Mouse (Mus musculus): Measurements from ENCODE around the gene Phlpp2. TPM values are rescaled to one million over a fixed set of nuclear protein-coding genes. Genes with fewer than 3 reads are reported as not detected.

Gene Phlpp2
- polyA plus RNA-seq, 1 experiment = 0.51 TPM

GRCm38 (mm10) chr8:109890794-109891585, 22.6 kb downstream of the Phlpp2 start:
- no peak for TF ChIP-seq TAL1 (IDR thresholded peaks at IDR 0.05; ENCODE audit: low read length)
- no peak for TF ChIP-seq GATA1 (IDR thresholded peaks at IDR 0.05; ENCODE audit: low read length)
- H3K4me1 ChIP-seq (ENCODE audit: control insufficient read depth) = peaks cover 17% of the 10 kb centered on the region
- no peak overlapping the region for H3K4me3 ChIP-seq (replicated peaks)
- peaks cover 3% of the 10 kb centered on the region; the same call in 1 of the 2 replicates for H3K9me3 ChIP-seq (ENCODE audit: control insufficient read depth, low read length)
- H3K36me3 ChIP-seq (ENCODE audit: control insufficient read depth) = peaks cover 81% of the 10 kb centered on the region
- no peaks in the 10 kb centered on the region for H3K27me3 ChIP-seq (ENCODE audit: control insufficient read depth)

- no peak for TF ChIP-seq TAL1 (IDR thresholded peaks at IDR 0.05; ENCODE audit: low read length)
- no peak for TF ChIP-seq GATA1 (IDR thresholded peaks at IDR 0.05; ENCODE audit: low read length)
- peaks cover 17% of the 10 kb centered on the region for H3K4me1 ChIP-seq (ENCODE audit: control insufficient read depth)
- no peak overlapping the region for H3K4me3 ChIP-seq (replicated peaks)
- peaks cover 80% of the 10 kb centered on the region for H3K36me3 ChIP-seq (ENCODE audit: control insufficient read depth)
- no peaks in the 10 kb centered on the region for H3K27me3 ChIP-seq (ENCODE audit: control insufficient read depth)
- peaks cover 3% of the 10 kb centered on the region; the same call in 1 of the 2 replicates for H3K9me3 ChIP-seq (ENCODE audit: control insufficient read depth, low read length)
Observed at GRCm38 (mm10) chr8:109894636-109895035, 26.3 kb downstream of the Phlpp2 start.

- TF ChIP-seq TAL1 (IDR thresholded peaks at IDR 0.05; ENCODE audit: low read length) (no peak), GATA1 (IDR thresholded peaks at IDR 0.05; ENCODE audit: low read length) (no peak)
- Histone ChIP-seq H3K4me1 (ENCODE audit: control insufficient read depth) (peaks cover 17% of the 10 kb centered on the region), H3K4me3 (replicated peaks) (no peak overlapping the region), H3K36me3 (ENCODE audit: control insufficient read depth) (peaks cover 80% of the 10 kb centered on the region), H3K9me3 (ENCODE audit: control insufficient read depth, low read length) (peaks cover 3% of the 10 kb centered on the region; the same call in 1 of the 2 replicates), H3K27me3 (ENCODE audit: control insufficient read depth) (no peaks in the 10 kb centered on the region)
Observed at GRCm38 (mm10) chr8:109895355-109895754, 27.0 kb downstream of the Phlpp2 start.

- H3K36me3 ChIP-seq (ENCODE audit: control insufficient read depth) = peaks cover 90% of the 10 kb centered on the region
- H3K9me3 ChIP-seq (ENCODE audit: control insufficient read depth, low read length) = no peaks in the 10 kb centered on the region
- TF ChIP-seq GATA1 (IDR thresholded peaks at IDR 0.05; ENCODE audit: low read length) = no peak
- TF ChIP-seq TAL1 (IDR thresholded peaks at IDR 0.05; ENCODE audit: low read length) = no peak
- no peak overlapping the region for H3K4me3 ChIP-seq (replicated peaks)
- H3K27me3 ChIP-seq (ENCODE audit: control insufficient read depth) = no peaks in the 10 kb centered on the region
- no peaks in the 10 kb centered on the region; the same call in 1 of the 2 replicates for H3K4me1 ChIP-seq (ENCODE audit: control insufficient read depth)
Observed at GRCm38 (mm10) chr8:109902379-109902778, 34.0 kb downstream of the Phlpp2 start.

- H3K9me3 ChIP-seq (ENCODE audit: control insufficient read depth, low read length) = no peaks in the 10 kb centered on the region
- H3K4me3 ChIP-seq (replicated peaks) = no peak overlapping the region
- peaks cover 92% of the 10 kb centered on the region for H3K36me3 ChIP-seq (ENCODE audit: control insufficient read depth)
- no peaks in the 10 kb centered on the region; the same call in 1 of the 2 replicates for H3K4me1 ChIP-seq (ENCODE audit: control insufficient read depth)
- TF ChIP-seq GATA1 (IDR thresholded peaks at IDR 0.05; ENCODE audit: low read length) (no peak), TAL1 (IDR thresholded peaks at IDR 0.05; ENCODE audit: low read length) (no peak)
- no peaks in the 10 kb centered on the region for H3K27me3 ChIP-seq (ENCODE audit: control insufficient read depth)
Observed at GRCm38 (mm10) chr8:109903909-109904469, 35.6 kb downstream of the Phlpp2 start.

GRCm38 (mm10) chr8:109904928-109905668, 36.8 kb downstream of the Phlpp2 start:
- TF ChIP-seq GATA1 (IDR thresholded peaks at IDR 0.05; ENCODE audit: low read length) (no peak), TAL1 (IDR thresholded peaks at IDR 0.05; ENCODE audit: low read length) (no peak)
- Histone ChIP-seq H3K9me3 (ENCODE audit: control insufficient read depth, low read length) (no peaks in the 10 kb centered on the region), H3K36me3 (ENCODE audit: control insufficient read depth) (peaks cover 95% of the 10 kb centered on the region), H3K4me3 (replicated peaks) (no peak overlapping the region), H3K27me3 (ENCODE audit: control insufficient read depth) (no peaks in the 10 kb centered on the region), H3K4me1 (ENCODE audit: control insufficient read depth) (no peaks in the 10 kb centered on the region)

GRCm38 (mm10) chr8:109906907-109907306, 38.6 kb downstream of the Phlpp2 start:
- TF ChIP-seq TAL1 (IDR thresholded peaks at IDR 0.05; ENCODE audit: low read length) (no peak), GATA1 (IDR thresholded peaks at IDR 0.05; ENCODE audit: low read length) (no peak)
- H3K4me1 ChIP-seq (ENCODE audit: control insufficient read depth) = no peaks in the 10 kb centered on the region
- H3K36me3 ChIP-seq (ENCODE audit: control insufficient read depth) = peaks cover 95% of the 10 kb centered on the region
- no peak overlapping the region for H3K4me3 ChIP-seq (replicated peaks)
- H3K9me3 ChIP-seq (ENCODE audit: control insufficient read depth, low read length) = no peaks in the 10 kb centered on the region
- no peaks in the 10 kb centered on the region for H3K27me3 ChIP-seq (ENCODE audit: control insufficient read depth)

- no peaks in the 10 kb centered on the region for H3K4me1 ChIP-seq (ENCODE audit: control insufficient read depth)
- H3K4me3 ChIP-seq (replicated peaks) = no peak overlapping the region
- H3K27me3 ChIP-seq (ENCODE audit: control insufficient read depth) = no peaks in the 10 kb centered on the region
- H3K9me3 ChIP-seq (ENCODE audit: control insufficient read depth, low read length) = no peaks in the 10 kb centered on the region
- no peak for TF ChIP-seq GATA1 (IDR thresholded peaks at IDR 0.05; ENCODE audit: low read length)
- TF ChIP-seq TAL1 (IDR thresholded peaks at IDR 0.05; ENCODE audit: low read length) = no peak
- peaks cover 95% of the 10 kb centered on the region for H3K36me3 ChIP-seq (ENCODE audit: control insufficient read depth)
Observed at GRCm38 (mm10) chr8:109907376-109907775, 39.0 kb downstream of the Phlpp2 start.

GRCm38 (mm10) chr8:109917277-109917676, 48.9 kb downstream of the Phlpp2 start:
- no peaks in the 10 kb centered on the region for H3K27me3 ChIP-seq (ENCODE audit: control insufficient read depth)
- peaks cover 100% of the 10 kb centered on the region for H3K36me3 ChIP-seq (ENCODE audit: control insufficient read depth)

More at GRCm38 (mm10) chr8:109917277-109917676, 48.9 kb downstream of the Phlpp2 start:
- TF ChIP-seq GATA1 (IDR thresholded peaks at IDR 0.05; ENCODE audit: low read length) (no peak), TAL1 (IDR thresholded peaks at IDR 0.05; ENCODE audit: low read length) (no peak)
- Histone ChIP-seq H3K4me1 (ENCODE audit: control insufficient read depth) (no peaks in the 10 kb centered on the region), H3K4me3 (replicated peaks) (no peak overlapping the region), H3K9me3 (ENCODE audit: control insufficient read depth, low read length) (no peaks in the 10 kb centered on the region)
